Comparison of ENCODE assay signal across 8 mouse cellular contexts in the genomic region with DNA sequence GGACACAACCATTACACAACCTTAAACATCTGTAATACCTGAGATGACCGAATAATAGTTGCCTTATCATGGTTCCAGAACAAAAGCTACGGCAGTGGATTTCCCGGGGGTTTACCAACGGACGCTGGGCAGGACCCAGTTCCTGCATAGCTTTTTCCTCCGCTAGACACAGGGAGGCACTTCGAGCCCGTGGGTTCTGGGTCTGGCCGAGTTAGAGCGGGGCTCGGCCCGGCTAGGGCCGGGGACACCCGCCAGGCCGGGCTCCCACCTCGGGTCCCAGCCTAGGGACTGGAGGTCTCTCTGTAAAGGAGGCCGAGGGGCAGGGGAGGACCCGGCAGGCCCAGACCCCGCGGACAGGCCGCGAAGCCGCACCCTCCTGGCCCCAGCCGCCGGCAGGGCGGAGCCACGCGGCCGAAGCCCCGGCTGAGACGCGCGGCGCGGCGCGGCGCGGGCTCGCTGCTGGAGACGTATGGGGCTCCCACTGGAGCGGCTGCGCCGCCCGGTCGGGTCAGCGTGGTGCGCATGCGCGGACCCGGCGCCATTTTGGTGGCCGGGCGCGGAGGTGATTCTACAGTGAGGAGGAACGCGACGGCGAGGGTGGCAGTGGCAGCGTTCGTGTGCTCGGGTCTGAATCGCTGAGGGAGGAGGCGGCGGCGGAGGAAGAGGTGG. TPM values are rescaled to one million over a fixed set of nuclear protein-coding genes. Genes with fewer than 3 reads are reported as not detected.
DNase-seq lines count a peak whose midpoint lies in the region; ATAC-seq lines count a peak whose summit lies in the region.

TSS of gene Smim14 (minus strand) at position 434 of the 669 bp plus-strand sequence.
TSS of gene Ube2k (plus strand) at position 483 of the 669 bp plus-strand sequence.

- no peaks in the 10 kb centered on the region for H3K9me3 ChIP-seq in hindbrain, embryonic 13.5 days

- under 1% methylated on average over 66 of the region's 66 CpGs for WGBS in hindbrain, embryonic 13.5 days

- peak within 1 kb of the TSS; percentile 89 for H3K4me3 ChIP-seq in hindbrain, embryonic 13.5 days

- peak; percentile 98 for DNase-seq in NIH3T3 (ENCODE audit: low read depth)
- peak; percentile 96 to 97 for DNase-seq in cerebellum, postnatal 10 days
- DNase-seq in frontal cortex, postnatal 14 days (ENCODE audit: low spot score in 2 of 2), result peak; percentile 87 to 90
- DNase-seq in layer of hippocampus, postnatal 25 days (ENCODE audit: extremely low spot score in 1 of 2, low spot score in 1 of 2), result peak; percentile 89 to 93
- DNase-seq in lung, postnatal 25 days (ENCODE audit: low spot score), result peak; percentile 94
- DNase-seq in retina, embryonic 14.5 days (ENCODE audit: low spot score), result peak; percentile 97
- DNase-seq in thymus, postnatal 4 days, result peak; percentile 97

- no peaks in the 10 kb centered on the region for H3K27me3 ChIP-seq in hindbrain, embryonic 13.5 days

- peak within 1 kb of the TSS; percentile 96 for H3K9ac ChIP-seq in hindbrain, embryonic 13.5 days

- H3K4me2 ChIP-seq in hindbrain, embryonic 13.5 days, result peak within 1 kb of the TSS; percentile 74

- no peaks in the 10 kb centered on the region for H3K36me3 ChIP-seq in hindbrain, embryonic 13.5 days

- peak within 1 kb of the TSS; percentile 99 for H3K27ac ChIP-seq in hindbrain, embryonic 13.5 days

- ATAC-seq in hindbrain, embryonic 13.5 days (ENCODE audit: low FRiP score), result peak; percentile 95

- peaks cover 18% of the 10 kb centered on the region for H3K4me1 ChIP-seq in hindbrain, embryonic 13.5 days (replicated peaks)

RNA-seq across cellular contexts. Expression of gene Smim14, which starts in this region (rescaled TPM):
- polyA plus RNA-seq in hindbrain, embryonic 13.5 days (2015; fragmentation: Nextera tagmentation; extraction: Ambion mirVana), result 189 and 195 TPM in 2 replicates
- 100 to 1,000 TPM; 158 to 162 TPM for total RNA-seq in layer of hippocampus, postnatal 25 days (2021)

RNA-seq across cellular contexts. Expression of gene Ube2k, which starts in this region (rescaled TPM):
- polyA plus RNA-seq in hindbrain, embryonic 13.5 days (2015; fragmentation: Nextera tagmentation; extraction: Ambion mirVana), result 215 and 216 TPM in 2 replicates
- 100 to 1,000 TPM; 130 to 134 TPM for total RNA-seq in layer of hippocampus, postnatal 25 days (2021)

Comparison
In these comparisons a context has a peak if more than half of its experiments do, and no peak if none do; other contexts are left out.
1. Peak in every context shown above with its lines: DNase-seq, ATAC-seq, H3K4me3 ChIP-seq and H3K27ac ChIP-seq.